Mouse (Mus musculus): ENCODE measurements around the gene Eif2ak1. TPM values are rescaled to one million over a fixed set of nuclear protein-coding genes. Genes with fewer than 3 reads are reported as not detected.

Eif2ak1 gene
- total and polyA plus RNA-seq, 2 experiments from 2014 or later = 24.7 to 37.7 TPM

DNA sequence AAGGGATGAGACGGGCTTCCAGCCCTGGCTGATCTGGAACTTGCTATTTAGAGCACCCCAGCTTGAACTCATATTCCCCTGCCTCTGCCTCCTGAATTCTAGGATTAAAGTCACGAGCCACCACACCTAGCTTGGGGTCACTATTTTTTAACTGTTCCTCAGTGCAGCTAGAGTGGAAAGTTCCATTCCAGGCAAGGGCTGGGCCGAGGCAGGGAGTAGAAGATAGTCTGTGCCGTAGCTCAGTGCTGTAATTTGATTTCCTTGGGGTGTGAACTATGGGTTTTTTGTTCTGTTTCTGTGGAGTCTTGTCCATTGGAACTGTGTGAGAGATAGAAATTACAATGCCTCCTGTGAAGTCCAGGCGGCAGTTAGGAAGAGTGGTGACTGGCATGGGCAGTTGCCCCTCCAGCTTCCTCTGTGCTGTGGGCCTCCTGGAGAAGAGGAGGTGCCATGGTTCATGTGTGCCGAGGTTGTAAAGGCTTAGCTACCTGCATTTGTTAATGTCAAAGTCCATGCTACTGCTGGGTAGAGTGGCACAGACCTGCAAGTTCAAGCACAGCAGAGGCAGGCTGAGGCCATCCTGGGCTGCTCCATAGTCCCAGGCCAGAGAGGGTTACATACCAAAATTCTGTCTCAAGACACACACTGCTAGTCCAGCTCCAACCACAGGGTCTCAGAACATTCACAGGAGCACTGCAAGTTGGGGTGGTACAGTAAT lies 114.4 kb downstream of the Eif2ak1 start:
- WGBS = 82% methylated on average over 6 of the region's 6 CpGs

DNA sequence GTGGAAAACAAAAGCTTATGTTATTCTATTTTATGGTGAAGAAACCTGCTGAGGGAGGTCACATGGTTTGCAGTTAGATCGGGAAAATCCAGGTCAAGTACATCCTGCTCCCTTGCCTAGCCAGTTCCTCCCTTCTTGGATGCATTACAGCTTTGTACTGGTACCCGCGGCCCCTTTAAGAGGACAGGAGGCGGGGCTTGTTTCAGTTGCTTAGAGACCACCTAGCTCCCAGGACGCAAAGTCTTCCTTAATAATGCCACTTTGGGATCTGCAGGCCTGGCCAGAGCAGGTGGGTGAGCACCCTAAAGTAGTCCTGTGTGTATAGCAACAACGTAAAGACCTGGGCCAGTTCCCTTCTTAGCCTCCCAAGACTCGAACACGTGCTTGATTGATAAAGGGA lies 115.2 kb downstream of the Eif2ak1 start, which contains the start of gene Rsph10b:
Gene Rsph10b (plus strand): TSS at position 205 of the 400 bp plus-strand sequence.
- no peaks in the 10 kb centered on the region for H3K4me1 ChIP-seq (ENCODE audit: insufficient read depth, low read length)
- H3K4me2 ChIP-seq (ENCODE audit: low read depth, low read length) = peak within 1 kb of the TSS; percentile 19; the same call in 1 of the 2 replicates
- peaks cover 28% of the 10 kb centered on the region for H3K36me3 ChIP-seq (ENCODE audit: insufficient read depth, low read length)
- ATAC-seq (peak; percentile 32; the same call in 1 of the 2 replicates), DNase-seq (ENCODE audit: low spot score) (peak; percentile 48)
- no peak for TF ChIP-seq CTCF (IDR thresholded peaks at IDR 0.05; ENCODE audit: low read depth)
- no peaks in the 10 kb centered on the region for H3K9me3 ChIP-seq (ENCODE audit: low read length)
- WGBS = 14% methylated on average over 8 of the region's 8 CpGs
- H3K27ac ChIP-seq = no peak within 1 kb of the TSS
- H3K27me3 ChIP-seq (ENCODE audit: insufficient read depth, low read length) = no peaks in the 10 kb centered on the region
- no peak within 1 kb of the TSS for H3K4me3 ChIP-seq (ENCODE audit: low read length)
- H3K9ac ChIP-seq (replicated peaks; ENCODE audit: low read length) = no peak within 1 kb of the TSS

More for the DNA sequence above, 114.4 kb downstream of the Eif2ak1 start:
- no peak for TF ChIP-seq CTCF (IDR thresholded peaks at IDR 0.05; ENCODE audit: low read depth)
- Histone ChIP-seq H3K4me1 (ENCODE audit: insufficient read depth, low read length) (no peaks in the 10 kb centered on the region), H3K27me3 (ENCODE audit: insufficient read depth, low read length) (no peaks in the 10 kb centered on the region), H3K27ac (no peak overlapping the region), H3K36me3 (ENCODE audit: insufficient read depth, low read length) (peaks cover 28% of the 10 kb centered on the region), H3K9ac (replicated peaks; ENCODE audit: low read length) (no peak overlapping the region), H3K9me3 (ENCODE audit: low read length) (no peaks in the 10 kb centered on the region), H3K4me3 (ENCODE audit: low read length) (no peak overlapping the region), H3K4me2 (ENCODE audit: low read depth, low read length) (no peak overlapping the region)
- no peak for DNase-seq (ENCODE audit: low spot score)
- ATAC-seq = no peak

DNA sequence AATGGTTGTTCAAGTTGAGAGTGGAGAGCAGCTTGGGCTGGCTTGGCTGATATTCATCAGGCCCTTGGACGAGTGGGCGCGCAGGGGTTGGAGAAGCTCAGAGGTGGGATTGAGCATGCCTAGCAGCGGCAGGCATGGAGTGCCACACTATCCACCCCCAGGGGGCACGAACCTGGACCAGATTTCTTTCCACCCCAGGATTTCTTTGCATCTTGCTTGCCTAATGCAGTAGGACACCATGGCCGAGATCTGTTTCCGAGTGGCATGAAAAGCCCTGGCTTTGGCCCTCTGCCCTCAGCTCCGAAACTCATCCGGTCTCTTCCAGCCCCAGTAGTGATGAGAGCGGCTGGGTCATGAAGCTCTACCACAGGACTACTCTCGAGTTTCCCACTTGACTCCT lies 115.8 kb downstream of the Eif2ak1 start:
- WGBS = 73% methylated on average over 11 of the region's 11 CpGs
- H3K27ac ChIP-seq = no peak overlapping the region
- no peak overlapping the region for H3K9ac ChIP-seq (replicated peaks; ENCODE audit: low read length)
- ATAC-seq (no peak), DNase-seq (ENCODE audit: low spot score) (no peak)
- peaks cover 23% of the 10 kb centered on the region for H3K36me3 ChIP-seq (ENCODE audit: insufficient read depth, low read length)
- no peaks in the 10 kb centered on the region for H3K27me3 ChIP-seq (ENCODE audit: insufficient read depth, low read length)
- no peaks in the 10 kb centered on the region for H3K9me3 ChIP-seq (ENCODE audit: low read length)
- TF ChIP-seq CTCF (IDR thresholded peaks at IDR 0.05; ENCODE audit: low read depth) = no peak
- H3K4me3 ChIP-seq (ENCODE audit: low read length) = no peak overlapping the region
- H3K4me1 ChIP-seq (ENCODE audit: insufficient read depth, low read length) = no peaks in the 10 kb centered on the region
- no peak overlapping the region for H3K4me2 ChIP-seq (ENCODE audit: low read depth, low read length)

DNA sequence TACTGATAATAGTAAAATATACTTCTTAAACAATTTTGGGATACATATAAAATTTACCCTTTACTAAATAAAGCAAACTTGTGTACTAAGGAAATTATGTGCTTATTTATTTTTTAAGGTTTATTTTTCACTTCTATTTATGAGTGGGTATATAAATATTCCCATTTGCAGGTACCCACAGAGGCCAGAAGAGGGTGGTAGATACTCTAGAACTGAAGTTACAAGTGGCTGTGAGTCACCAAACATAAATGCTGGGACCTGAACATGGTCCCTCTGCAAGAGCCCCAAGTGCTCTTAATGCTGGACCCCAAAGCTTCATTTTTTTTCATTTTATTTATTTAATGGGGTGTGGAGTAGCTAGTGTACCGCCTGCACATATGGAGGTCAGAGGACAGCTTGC lies 116.3 kb downstream of the Eif2ak1 start:
- Histone ChIP-seq H3K36me3 (ENCODE audit: insufficient read depth, low read length) (peaks cover 18% of the 10 kb centered on the region), H3K27me3 (ENCODE audit: insufficient read depth, low read length) (no peaks in the 10 kb centered on the region), H3K4me3 (ENCODE audit: low read length) (no peak overlapping the region), H3K4me1 (ENCODE audit: insufficient read depth, low read length) (no peaks in the 10 kb centered on the region), H3K9ac (replicated peaks; ENCODE audit: low read length) (no peak overlapping the region), H3K9me3 (ENCODE audit: low read length) (no peaks in the 10 kb centered on the region), H3K27ac (no peak overlapping the region), H3K4me2 (ENCODE audit: low read depth, low read length) (no peak overlapping the region)
- no peak; the same call in 1 of the 2 replicates for TF ChIP-seq CTCF (IDR thresholded peaks at IDR 0.05; ENCODE audit: low read depth)
- WGBS = 85% methylated on average over 1 of the region's 1 CpGs
- no peak for ATAC-seq
- DNase-seq (ENCODE audit: low spot score) = no peak

DNA sequence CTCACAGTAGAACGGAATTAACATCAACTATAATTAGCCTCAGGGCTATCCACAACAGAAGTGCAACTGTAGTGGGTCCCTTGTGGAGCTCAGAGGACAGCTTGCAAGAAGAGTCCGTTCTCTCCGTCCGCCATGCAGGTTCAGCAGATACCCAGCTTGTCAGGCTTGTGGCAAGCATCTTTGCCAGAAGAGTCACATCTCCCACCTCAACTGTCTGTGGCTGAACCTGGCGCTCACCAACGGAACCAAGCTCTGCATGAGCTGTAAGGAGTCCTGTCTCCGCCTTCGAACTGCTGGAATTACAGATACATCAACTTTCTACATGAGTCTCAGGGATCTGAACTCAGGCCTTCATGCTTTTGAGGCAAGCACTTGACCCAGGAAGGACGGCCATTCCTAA lies 118.6 kb downstream of the Eif2ak1 start:
- H3K27me3 ChIP-seq (ENCODE audit: insufficient read depth, low read length) = no peaks in the 10 kb centered on the region
- H3K4me1 ChIP-seq (ENCODE audit: insufficient read depth, low read length) = no peaks in the 10 kb centered on the region
- no peak for TF ChIP-seq CTCF (IDR thresholded peaks at IDR 0.05; ENCODE audit: low read depth)
- H3K9ac ChIP-seq (replicated peaks; ENCODE audit: low read length) = no peak overlapping the region
- H3K4me3 ChIP-seq (ENCODE audit: low read length) = no peak overlapping the region
- DNase-seq (ENCODE audit: low spot score) (no peak), ATAC-seq (no peak)
- H3K9me3 ChIP-seq (ENCODE audit: low read length) = no peaks in the 10 kb centered on the region
- H3K27ac ChIP-seq = no peak overlapping the region
- H3K4me2 ChIP-seq (ENCODE audit: low read depth, low read length) = no peak overlapping the region
- no peaks in the 10 kb centered on the region; the same call in 1 of the 2 replicates for H3K36me3 ChIP-seq (ENCODE audit: insufficient read depth, low read length)
- WGBS = 87% methylated on average over 9 of the region's 9 CpGs

DNA sequence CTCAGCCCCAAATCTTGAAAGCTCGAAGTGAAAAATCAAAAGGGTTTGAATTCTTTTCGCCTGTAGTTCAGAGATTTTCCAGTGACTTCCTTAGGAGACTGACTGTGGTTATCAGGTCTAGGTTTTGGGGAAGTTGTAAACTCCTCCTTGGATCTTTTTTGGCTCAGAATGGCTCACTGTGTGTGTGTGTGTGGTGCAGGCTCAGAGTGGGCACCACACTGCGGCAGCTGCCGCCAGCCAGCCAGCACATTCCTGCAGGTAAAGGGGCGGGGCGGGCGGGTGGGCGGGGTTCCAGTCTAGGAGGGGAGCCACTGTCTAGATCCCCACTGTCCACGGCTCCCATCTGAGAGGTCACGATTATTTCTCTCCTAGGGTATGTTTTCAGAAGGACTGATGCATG lies 124.0 kb downstream of the Eif2ak1 start:
- no peaks in the 10 kb centered on the region for H3K27me3 ChIP-seq (ENCODE audit: insufficient read depth, low read length)
- no peak overlapping the region for H3K4me3 ChIP-seq (ENCODE audit: low read length)
- TF ChIP-seq CTCF (IDR thresholded peaks at IDR 0.05; ENCODE audit: low read depth) = no peak
- DNase-seq (ENCODE audit: low spot score) = no peak
- H3K27ac ChIP-seq = no peak overlapping the region
- ATAC-seq = no peak
- no peak overlapping the region for H3K9ac ChIP-seq (replicated peaks; ENCODE audit: low read length)
- H3K9me3 ChIP-seq (ENCODE audit: low read length) = no peaks in the 10 kb centered on the region
- WGBS = 21% methylated on average over 10 of the region's 10 CpGs
- H3K4me2 ChIP-seq (ENCODE audit: low read depth, low read length) = no peak overlapping the region
- H3K4me1 ChIP-seq (ENCODE audit: insufficient read depth, low read length) = no peaks in the 10 kb centered on the region
- no peaks in the 10 kb centered on the region for H3K36me3 ChIP-seq (ENCODE audit: insufficient read depth, low read length)
